Mouse (Mus musculus): ENCODE results near the gene Lefty2. TPM values are rescaled to one million over a fixed set of nuclear protein-coding genes. Genes with fewer than 3 reads are reported as not detected.
A peak's percentile ranks its signal among the peaks of the same experiment; 100 is the strongest.
"Not testable (repeated sequence)": the region's sequence is repeated elsewhere in the genome, so short reads cannot be mapped to it uniquely, and the experiment has no call there.

Gene Lefty2
- total RNA-seq, 2 experiments from 2014 or later = not detected

- ATAC-seq (replicated peaks; ENCODE audit: poor library complexity) = no peak
Observed at GRCm38 (mm10) chr1:180931106-180931505, 38.2 kb downstream of the Lefty2 start.

- ATAC-seq (replicated peaks; ENCODE audit: poor library complexity) = no peak
Observed at GRCm38 (mm10) chr1:180933659-180934058, 40.8 kb downstream of the Lefty2 start.

- no peak for ATAC-seq (replicated peaks; ENCODE audit: poor library complexity)
Observed at GRCm38 (mm10) chr1:180934467-180935419, 41.8 kb downstream of the Lefty2 start, which contains the start of gene Lefty1. Gene Lefty1 (plus strand): TSS chr1:180935022.

DNA sequence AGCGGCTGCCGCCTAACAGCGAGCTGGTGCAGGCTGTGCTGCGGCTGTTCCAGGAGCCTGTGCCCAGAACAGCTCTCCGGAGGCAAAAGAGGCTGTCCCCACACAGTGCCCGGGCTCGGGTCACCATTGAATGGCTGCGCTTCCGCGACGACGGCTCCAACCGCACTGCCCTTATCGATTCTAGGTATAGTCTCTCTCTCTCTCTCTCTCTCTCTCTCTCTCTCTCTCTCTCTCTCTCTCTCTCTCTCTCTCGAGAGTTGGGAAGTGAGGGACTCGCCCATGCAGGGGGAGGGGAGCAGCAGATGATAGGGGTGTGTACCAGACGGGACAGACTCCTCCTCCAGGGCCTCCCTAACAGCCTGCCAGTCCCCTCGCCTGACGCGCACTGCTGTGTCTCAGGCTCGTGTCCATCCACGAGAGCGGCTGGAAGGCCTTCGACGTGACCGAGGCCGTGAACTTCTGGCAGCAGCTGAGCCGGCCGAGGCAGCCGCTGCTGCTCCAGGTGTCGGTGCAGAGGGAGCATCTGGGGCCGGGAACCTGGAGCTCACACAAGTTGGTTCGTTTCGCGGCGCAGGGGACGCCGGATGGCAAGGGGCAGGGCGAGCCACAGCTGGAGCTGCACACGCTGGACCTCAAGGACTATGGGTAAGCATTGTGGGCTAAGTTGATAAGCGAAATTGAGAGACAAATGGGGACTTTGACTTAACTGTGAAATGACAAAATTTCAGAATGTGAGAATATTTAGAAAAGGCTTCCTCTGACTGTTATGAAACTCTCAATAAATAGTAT is 43.9 kb downstream of the Lefty2 start:
- ATAC-seq (replicated peaks; ENCODE audit: poor library complexity) = peak; percentile 90

GRCm38 (mm10) chr1:180937631-180938030 is 44.7 kb downstream of the Lefty2 start:
- ATAC-seq (replicated peaks; ENCODE audit: poor library complexity) = not testable (repeated sequence)

GRCm38 (mm10) chr1:180938781-180939180 is 45.9 kb downstream of the Lefty2 start:
- not testable (repeated sequence) for ATAC-seq (replicated peaks; ENCODE audit: poor library complexity)

DNA sequence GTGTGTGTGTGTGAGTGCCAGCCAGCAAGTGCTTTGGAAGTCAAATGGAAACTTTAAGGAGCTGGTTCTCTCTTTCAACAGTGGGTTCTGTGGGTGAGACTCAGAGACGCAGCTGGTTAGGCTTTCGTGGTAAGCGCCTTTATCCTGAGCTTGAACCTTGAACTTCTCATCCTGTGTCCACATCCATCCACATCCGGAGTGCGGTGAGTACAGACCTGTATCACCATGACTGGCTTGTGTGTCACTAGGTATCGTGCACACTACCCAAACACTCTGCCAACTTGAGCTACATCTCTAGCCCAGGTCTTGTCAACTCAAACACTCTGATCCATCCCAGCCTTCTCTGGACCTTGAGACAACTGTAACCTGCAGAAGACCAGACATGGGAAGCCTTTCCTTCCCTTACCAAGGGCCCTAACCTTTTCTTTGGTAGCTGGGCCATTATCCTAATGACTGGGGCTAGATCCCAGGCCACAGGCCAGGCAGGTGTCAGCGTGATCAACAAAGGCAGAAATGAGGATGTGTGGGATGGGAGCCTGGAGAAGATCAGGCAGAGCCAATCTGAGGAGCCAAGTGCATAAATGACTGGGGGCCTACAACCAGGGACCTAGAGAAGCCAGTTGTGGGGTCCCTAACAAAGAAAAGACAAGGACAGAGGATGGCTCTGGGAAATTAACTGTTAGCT is 48.0 kb downstream of the Lefty2 start:
- ATAC-seq (replicated peaks; ENCODE audit: poor library complexity) = no peak

GRCm38 (mm10) chr1:180941726-180942125 is 48.8 kb downstream of the Lefty2 start:
- no peak for ATAC-seq (replicated peaks; ENCODE audit: poor library complexity)

- ATAC-seq (replicated peaks; ENCODE audit: poor library complexity) = peak; percentile 30
Observed at GRCm38 (mm10) chr1:180942166-180943031, 49.5 kb downstream of the Lefty2 start, which contains the start of gene Tmem63a. Gene Tmem63a (plus strand): TSS chr1:180942344.

GRCm38 (mm10) chr1:180943032-180943644 is 50.2 kb downstream of the Lefty2 start:
- ATAC-seq (replicated peaks; ENCODE audit: poor library complexity) = no peak

DNA sequence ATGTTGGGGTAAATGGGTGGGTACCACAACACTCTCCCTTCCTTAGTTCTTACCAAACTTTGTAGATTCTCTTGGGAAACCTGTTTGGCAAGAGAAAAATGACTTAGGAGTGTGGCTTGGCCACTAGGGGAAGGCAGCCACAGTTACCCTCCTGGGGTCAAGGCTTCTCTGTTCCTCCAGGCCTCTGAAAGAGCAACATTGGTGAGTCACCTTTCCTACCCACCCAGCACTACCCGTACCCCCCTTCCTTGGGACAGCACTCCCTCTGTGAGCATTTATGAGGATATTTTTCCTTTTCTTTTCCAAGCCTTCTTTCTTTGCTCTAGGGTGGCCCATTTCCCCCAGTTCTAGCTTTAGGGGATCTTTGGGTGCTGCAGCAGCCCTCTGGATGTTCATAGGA is 51.0 kb downstream of the Lefty2 start:
- peak; percentile 10; the same call in 1 of the 2 replicates for ATAC-seq (replicated peaks; ENCODE audit: poor library complexity)

GRCm38 (mm10) chr1:180944553-180944952 is 51.6 kb downstream of the Lefty2 start:
- ATAC-seq (replicated peaks; ENCODE audit: poor library complexity) = peak; percentile 58

GRCm38 (mm10) chr1:180945001-180945980 is 52.4 kb downstream of the Lefty2 start:
- ATAC-seq (replicated peaks; ENCODE audit: poor library complexity) = peak; percentile 54

DNA sequence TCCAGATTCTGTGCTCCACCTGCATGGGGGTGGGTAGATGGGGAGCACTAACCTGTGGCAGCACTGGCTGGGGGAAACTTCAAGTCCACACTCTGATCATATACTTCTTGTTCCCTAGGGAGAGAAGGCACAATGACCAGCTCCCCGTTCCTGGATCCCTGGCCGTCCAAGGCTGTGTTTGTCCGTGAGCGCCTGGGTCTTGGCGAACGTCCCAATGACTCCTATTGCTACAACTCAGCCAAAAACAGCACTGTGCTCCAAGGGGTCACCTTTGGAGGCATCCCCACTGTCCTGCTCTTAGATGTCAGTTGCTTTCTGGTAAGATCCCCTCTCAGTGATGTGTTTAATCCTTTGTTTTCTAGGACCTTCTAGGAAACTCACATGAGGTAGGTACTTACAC is 53.5 kb downstream of the Lefty2 start:
- no peak for ATAC-seq (replicated peaks; ENCODE audit: poor library complexity)
